Mouse (Mus musculus) ES-Bruce4 (cell line): Measurements from ENCODE around the gene Rcc1. TPM values are rescaled to one million over a fixed set of nuclear protein-coding genes. Genes with fewer than 3 reads are reported as not detected.

Source experiments
- H3K27ac ChIP-seq: 2 replicates; pipeline ENCODE4 v1.5.1; 2012; ENCODE audit warnings: low read length, inconsistent platforms; ENCODE audit not compliant: insufficient read depth
- H3K27me3 ChIP-seq: 2 replicates; pipeline ENCODE4 v1.6.1; 2012; ENCODE audit warnings: mild to moderate bottlenecking, low read length, inconsistent platforms; ENCODE audit not compliant: control insufficient read depth, poor library complexity, insufficient read depth, severe bottlenecking
- H3K36me3 ChIP-seq: 2 replicates; pipeline ENCODE4 v1.6.1; 2012; ENCODE audit warnings: inconsistent platforms, mild to moderate bottlenecking, low read length, moderate library complexity; ENCODE audit not compliant: control insufficient read depth, poor library complexity, insufficient read depth, severe bottlenecking
- H3K4me1 ChIP-seq: one replicate; pipeline ENCODE4 v1.8.1; 2011; ENCODE audit warnings: low read length; ENCODE audit not compliant: control insufficient read depth, insufficient read depth
- H3K4me3 ChIP-seq: 2 replicates; pipeline ENCODE4 v1.5.1; 2011; ENCODE audit warnings: low read depth, mild to moderate bottlenecking, low read length
- H3K9ac ChIP-seq: 2 replicates; pipeline ENCODE4 v1.6.1; 2012; ENCODE audit warnings: low read depth, mild to moderate bottlenecking, inconsistent platforms; ENCODE audit not compliant: poor library complexity, severe bottlenecking
- H3K9me3 ChIP-seq: replicated peaks from 2 replicates; pipeline ENCODE4 v1.6.1; 2012; ENCODE audit warnings: mild to moderate bottlenecking, low read length, inconsistent platforms; ENCODE audit not compliant: control insufficient read depth, poor library complexity, insufficient read depth, severe bottlenecking
- CTCF ChIP-seq: IDR thresholded peaks from one replicate; pipeline ENCODE4 v1.8.1; 2011; ENCODE audit warnings: low read depth, low read length
- EP300 ChIP-seq: IDR thresholded peaks from 2 replicates; pipeline ENCODE4 v1.6.1; 2011; ENCODE audit warnings: low read depth, low read length; ENCODE audit not compliant: insufficient read depth
- POLR2A ChIP-seq: IDR thresholded peaks from one replicate; pipeline ENCODE4 v1.8.1; 2011; ENCODE audit warnings: low read length; ENCODE audit not compliant: insufficient read depth
- polyA plus RNA-seq: library from polyadenylated mRNA; stranded (reverse); fragments of >200 nt; gene quantifications from 2 replicates; pipeline ENCODE4 v1.2.4, GENCODE M21; 2011; ENCODE audit warnings: low read depth; ENCODE audit not compliant: missing spikeins, insufficient read depth, insufficient read length

Rcc1 gene
- 78.8 and 83.1 TPM in 2 replicates for polyA plus RNA-seq

GRCm38 (mm10) chr4:132353481-132353885 is at the start of gene Rcc1:
TSS of gene Rcc1 (minus strand) at chr4:132353605.
- peak within 1 kb of the TSS; percentile 76 for H3K4me3 ChIP-seq
- H3K27me3 ChIP-seq = no peaks in the 10 kb centered on the region
- no peaks in the 10 kb centered on the region for H3K9me3 ChIP-seq
- peak within 1 kb of the TSS; percentile 100 for H3K9ac ChIP-seq
- H3K27ac ChIP-seq = peak within 1 kb of the TSS; percentile 99
- TF ChIP-seq POLR2A (peak; percentile 99), CTCF (no peak), EP300 (peak; percentile 50; the same call in 1 of the 2 replicates)
- H3K4me1 ChIP-seq = peaks cover 3% of the 10 kb centered on the region
- H3K36me3 ChIP-seq = peaks cover 31% of the 10 kb centered on the region

DNA sequence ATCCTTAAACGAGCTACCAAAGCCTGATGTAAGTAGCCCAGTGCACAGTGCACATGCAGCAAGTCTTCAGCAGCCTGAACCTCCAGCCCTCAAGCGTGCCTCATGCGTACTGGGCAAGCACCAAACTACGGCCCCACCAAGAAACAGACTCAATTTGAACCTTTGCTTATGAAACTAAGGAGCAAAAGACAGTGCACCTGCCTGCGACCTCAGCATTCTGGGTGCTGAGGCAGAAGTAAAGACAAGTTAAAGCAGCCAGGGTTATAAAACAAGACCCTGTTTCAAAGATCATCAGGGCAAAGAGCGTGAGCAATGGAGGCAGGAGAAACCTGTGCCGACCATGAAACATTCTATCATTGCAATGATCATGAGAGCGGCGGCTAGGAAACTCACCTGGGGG is 47.6 kb upstream of the Rcc1 start:
- no peak overlapping the region for H3K4me3 ChIP-seq
- H3K27ac ChIP-seq = no peak overlapping the region
- no peak for TF ChIP-seq CTCF
- no peak for TF ChIP-seq EP300
- no peak for TF ChIP-seq POLR2A
- H3K4me1 ChIP-seq = peaks cover 3% of the 10 kb centered on the region
- H3K36me3 ChIP-seq = no peaks in the 10 kb centered on the region
- H3K9me3 ChIP-seq = no peaks in the 10 kb centered on the region
- H3K27me3 ChIP-seq = no peaks in the 10 kb centered on the region
- H3K9ac ChIP-seq = no peak overlapping the region

DNA sequence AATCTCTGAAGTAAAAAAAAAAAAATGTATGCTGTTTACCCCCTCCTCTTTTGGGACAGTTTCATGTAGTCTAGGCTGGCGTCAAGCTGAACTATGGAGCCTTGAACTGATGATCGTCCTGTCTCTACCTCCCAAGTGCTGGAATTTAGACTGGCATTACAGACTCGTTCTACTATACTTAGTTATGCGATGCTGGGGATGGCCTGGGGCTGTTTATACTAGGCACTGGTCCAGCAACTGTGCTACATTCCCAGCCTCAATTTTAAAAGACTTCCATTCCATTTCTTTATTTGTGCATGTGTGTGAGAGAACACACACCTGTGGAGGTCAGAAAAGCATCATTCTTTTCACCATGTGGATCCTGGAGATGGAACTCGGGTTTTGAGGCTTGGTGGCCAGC is 45.5 kb upstream of the Rcc1 start:
- H3K4me1 ChIP-seq = peaks cover 3% of the 10 kb centered on the region
- TF ChIP-seq CTCF (no peak), EP300 (no peak), POLR2A (no peak)
- no peak overlapping the region for H3K27ac ChIP-seq

GRCm38 (mm10) chr4:132398045-132398774 is 44.8 kb upstream of the Rcc1 start:
- Histone ChIP-seq H3K27me3 (no peaks in the 10 kb centered on the region), H3K4me3 (no peak overlapping the region), H3K4me1 (peaks cover 3% of the 10 kb centered on the region), H3K9me3 (no peaks in the 10 kb centered on the region), H3K9ac (no peak overlapping the region), H3K36me3 (no peaks in the 10 kb centered on the region), H3K27ac (no peak overlapping the region)
- TF ChIP-seq POLR2A (no peak), EP300 (0 out of 2 replicates have a peak, but pooled peaks have one; percentile 25), CTCF (no peak)

More for the DNA sequence above, 45.5 kb upstream of the Rcc1 start:
- H3K9me3 ChIP-seq = no peaks in the 10 kb centered on the region
- no peak overlapping the region for H3K4me3 ChIP-seq
- H3K27me3 ChIP-seq = no peaks in the 10 kb centered on the region
- no peak overlapping the region for H3K9ac ChIP-seq
- H3K36me3 ChIP-seq = no peaks in the 10 kb centered on the region

- H3K4me3 ChIP-seq = no peak overlapping the region
Observed at GRCm38 (mm10) chr4:132397120-132397519, 43.7 kb upstream of the Rcc1 start.

DNA sequence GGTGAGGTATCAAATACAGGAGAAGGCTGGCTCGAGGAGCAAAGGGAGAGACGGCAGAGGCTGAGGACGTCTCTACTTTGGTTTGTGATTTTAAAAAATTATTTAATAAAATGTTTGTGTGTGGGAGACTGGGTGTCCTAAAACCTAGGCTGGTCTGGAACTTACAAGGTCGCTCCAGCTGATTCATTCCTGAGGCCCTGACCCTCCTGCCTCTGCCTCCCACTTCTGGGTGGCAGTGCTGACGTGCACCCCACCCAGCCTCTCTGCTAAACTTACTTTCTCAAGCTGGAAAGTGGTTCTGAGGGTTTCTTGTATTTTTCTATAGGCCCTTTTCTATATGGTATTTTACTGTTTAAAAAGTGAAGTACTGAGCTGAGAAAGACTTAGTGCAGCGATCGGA is 42.8 kb upstream of the Rcc1 start:
- Histone ChIP-seq H3K36me3 (no peaks in the 10 kb centered on the region), H3K4me1 (peaks cover 3% of the 10 kb centered on the region)
- no peak for TF ChIP-seq POLR2A
- TF ChIP-seq EP300 = no peak
- TF ChIP-seq CTCF = no peak

More at GRCm38 (mm10) chr4:132397120-132397519, 43.7 kb upstream of the Rcc1 start:
- Histone ChIP-seq H3K9me3 (no peaks in the 10 kb centered on the region), H3K27ac (no peak overlapping the region), H3K9ac (no peak overlapping the region), H3K4me1 (peaks cover 3% of the 10 kb centered on the region), H3K36me3 (no peaks in the 10 kb centered on the region), H3K27me3 (no peaks in the 10 kb centered on the region)
- no peak for TF ChIP-seq EP300
- no peak for TF ChIP-seq CTCF
- no peak for TF ChIP-seq POLR2A

More for the DNA sequence above, 42.8 kb upstream of the Rcc1 start:
- Histone ChIP-seq H3K9me3 (no peaks in the 10 kb centered on the region), H3K27ac (no peak overlapping the region), H3K27me3 (no peaks in the 10 kb centered on the region), H3K4me3 (no peak overlapping the region), H3K9ac (no peak overlapping the region)
